8 mouse cellular contexts compared by ENCODE assay signal in the genomic region with DNA sequence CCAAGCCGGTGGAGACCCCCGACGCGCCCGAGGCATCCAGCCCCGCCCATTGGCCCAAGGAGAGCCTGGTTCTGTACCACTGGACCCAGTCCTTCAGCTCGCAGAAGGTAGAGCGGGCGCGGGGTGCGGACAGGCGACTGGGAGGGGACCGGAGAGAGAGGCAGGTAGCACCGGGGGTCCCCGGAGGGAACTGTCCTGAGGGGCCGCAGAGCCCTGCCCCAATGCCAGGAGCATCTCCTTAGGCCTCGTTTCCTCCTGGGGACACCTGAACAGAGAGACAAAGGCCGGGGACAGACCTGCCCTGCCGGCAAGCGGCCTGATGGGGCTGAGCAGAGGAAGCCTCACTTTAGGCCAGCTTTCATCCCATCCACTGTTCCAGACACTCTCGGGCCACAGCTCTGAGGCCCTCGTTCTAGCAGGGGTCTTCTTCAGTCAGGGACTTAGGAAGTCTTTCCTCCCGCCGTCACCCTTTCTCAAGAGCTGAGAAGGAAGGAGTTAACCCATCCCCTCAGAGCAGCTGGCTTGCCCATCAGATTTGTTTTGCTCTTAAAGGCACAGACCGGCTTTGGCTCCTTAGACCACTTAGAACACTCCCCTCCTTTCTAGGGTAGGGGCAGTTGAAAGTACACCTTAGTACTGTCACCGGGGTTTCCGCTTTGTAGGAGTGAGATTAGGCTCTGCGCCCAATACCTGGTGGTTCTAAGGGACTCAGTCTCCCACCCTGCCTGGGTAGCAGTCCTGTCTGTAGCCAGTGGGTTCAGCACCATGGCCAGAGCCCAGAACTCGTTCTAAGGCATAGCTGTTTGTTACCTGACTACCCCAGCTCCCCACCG. TPM values are rescaled to one million over a fixed set of nuclear protein-coding genes. Genes with fewer than 3 reads are reported as not detected.
DNase-seq lines count a peak whose midpoint lies in the region; ATAC-seq and TF ChIP-seq lines count a peak whose summit lies in the region.

No protein-coding gene starts in this region.

- H3K4me1 ChIP-seq in megakaryocyte, embryonic 14.5 days: peaks cover 17% of the 10 kb centered on the region
- peaks cover 13% of the 10 kb centered on the region for H3K4me1 ChIP-seq in forebrain, embryonic 14.5 days (ENCODE audit: control insufficient read depth, insufficient read depth, low read length)
- peaks cover 11% of the 10 kb centered on the region for H3K4me1 ChIP-seq in kidney, embryonic 15.5 days
- H3K4me1 ChIP-seq in midbrain, embryonic 11.5 days (ENCODE audit: control insufficient read depth, insufficient read depth, low read length): peaks cover 4% of the 10 kb centered on the region; the same call in 1 of the 2 replicates

- no peak for TF ChIP-seq POLR2A in brain, embryonic 14.5 days (IDR thresholded peaks at IDR 0.05; ENCODE audit: borderline replicate concordance, extremely low read depth, insufficient read depth, insufficient read length, poor library complexity, severe bottlenecking)

- peaks cover 67% of the 10 kb centered on the region for H3K27me3 ChIP-seq in megakaryocyte, embryonic 14.5 days (replicated peaks)
- no peaks in the 10 kb centered on the region for H3K27me3 ChIP-seq in forebrain, embryonic 14.5 days (replicated peaks; ENCODE audit: control insufficient read depth, insufficient read depth, low read length)
- H3K27me3 ChIP-seq in kidney, embryonic 15.5 days: peaks cover 30% of the 10 kb centered on the region
- no peaks in the 10 kb centered on the region for H3K27me3 ChIP-seq in midbrain, embryonic 11.5 days (ENCODE audit: control insufficient read depth, insufficient read depth, low read length)

- H3K9ac ChIP-seq in forebrain, embryonic 14.5 days (ENCODE audit: low read length): peak overlapping the region; percentile 91
- H3K9ac ChIP-seq in kidney, embryonic 15.5 days: no peak overlapping the region
- H3K9ac ChIP-seq in midbrain, embryonic 11.5 days (ENCODE audit: low read length): peak overlapping the region; percentile 83

- peak overlapping the region; percentile 78 for H3K27ac ChIP-seq in forebrain, embryonic 14.5 days (ENCODE audit: low read depth, low read length)
- H3K27ac ChIP-seq in kidney, embryonic 15.5 days: no peak overlapping the region
- H3K27ac ChIP-seq in midbrain, embryonic 11.5 days (ENCODE audit: low read depth, low read length): peak overlapping the region; percentile 51; the same call in 1 of the 2 replicates

- 2% methylated on average over 28 of the region's 30 CpGs for WGBS in forebrain, embryonic 14.5 days
- 1% methylated on average over 30 of the region's 30 CpGs for WGBS in kidney, embryonic 15.5 days
- 2% methylated on average over 28 of the region's 30 CpGs for WGBS in midbrain, embryonic 11.5 days

- no peaks in the 10 kb centered on the region for H3K36me3 ChIP-seq in megakaryocyte, embryonic 14.5 days (replicated peaks; ENCODE audit: low read length)
- H3K36me3 ChIP-seq in forebrain, embryonic 14.5 days (ENCODE audit: control insufficient read depth, insufficient read depth, low read length): no peaks in the 10 kb centered on the region
- no peaks in the 10 kb centered on the region for H3K36me3 ChIP-seq in kidney, embryonic 15.5 days
- H3K36me3 ChIP-seq in midbrain, embryonic 11.5 days (ENCODE audit: control insufficient read depth, insufficient read depth, low read length): no peaks in the 10 kb centered on the region

- DNase-seq in brain, embryonic 14.5 days (ENCODE audit: low read depth): peak; percentile 86
- peak; percentile 68 for DNase-seq in forebrain, embryonic 14.5 days (ENCODE audit: low spot score)
- peak; percentile 93 for DNase-seq in midbrain, embryonic 11.5 days (ENCODE audit: low spot score, missing footprints)
- DNase-seq in thymus, postnatal 14 days: peak; percentile 28
- DNase-seq in layer of hippocampus, adult 11-12 months (ENCODE audit: low spot score): no peak

- no peaks in the 10 kb centered on the region for H3K9me3 ChIP-seq in megakaryocyte, embryonic 14.5 days
- H3K9me3 ChIP-seq in forebrain, embryonic 14.5 days (replicated peaks; ENCODE audit: control insufficient read depth, low read length): no peaks in the 10 kb centered on the region
- H3K9me3 ChIP-seq in kidney, embryonic 15.5 days (replicated peaks): no peaks in the 10 kb centered on the region
- H3K9me3 ChIP-seq in midbrain, embryonic 11.5 days (ENCODE audit: control insufficient read depth, low read length): no peaks in the 10 kb centered on the region

- H3K4me3 ChIP-seq in megakaryocyte, embryonic 14.5 days (replicated peaks): peak overlapping the region; percentile 74
- H3K4me3 ChIP-seq in forebrain, embryonic 14.5 days (ENCODE audit: low read depth, low read length): peak overlapping the region; percentile 80
- H3K4me3 ChIP-seq in kidney, embryonic 15.5 days (replicated peaks): peak overlapping the region; percentile 38
- H3K4me3 ChIP-seq in midbrain, embryonic 11.5 days (ENCODE audit: low read depth, low read length): peak overlapping the region; percentile 55

- no peak for ATAC-seq in megakaryocyte, adult 5-6 weeks (ENCODE audit: poor library complexity, severe bottlenecking)
- peak; percentile 70 for ATAC-seq in forebrain, embryonic 14.5 days
- 0 out of 2 replicates have a peak, but pooled peaks have one; percentile 22 for ATAC-seq in kidney, embryonic 15.5 days (replicated peaks; ENCODE audit: low FRiP score)
- peak; percentile 67 for ATAC-seq in midbrain, embryonic 11.5 days (ENCODE audit: low FRiP score)

- H3K4me2 ChIP-seq in forebrain, embryonic 14.5 days (ENCODE audit: low read length): peak overlapping the region; percentile 65
- peak overlapping the region; percentile 61 for H3K4me2 ChIP-seq in kidney, embryonic 15.5 days
- H3K4me2 ChIP-seq in midbrain, embryonic 11.5 days: peak overlapping the region; percentile 81

- TF ChIP-seq CTCF in brain, embryonic 14.5 days (IDR thresholded peaks at IDR 0.05; ENCODE audit: borderline replicate concordance, extremely low read depth, insufficient read depth, insufficient read length): no peak

RNA-seq across cellular contexts. Expression of a gene that starts 0.6 kb away (rescaled TPM):
- polyA plus RNA-seq in megakaryocyte, embryonic 14.5 days (2012; ENCODE audit: insufficient read depth, low replicate concordance): 0.47 TPM in 1 of 2 replicates, not detected in the other
- total RNA-seq in megakaryocyte, adult 5-6 weeks (2015): not detected in 2 replicates
- not detected in 2 replicates for total RNA-seq in megakaryocyte, adult 5-6 weeks (2017)
- polyA plus RNA-seq in brain, embryonic 14.5 days (2012; rRNA removed): 142 and 170 TPM in 2 replicates
- polyA plus RNA-seq in forebrain, embryonic 14.5 days (2014; fragmentation: Nextera tagmentation; extraction: Ambion mirVana): 107 and 113 TPM in 2 replicates
- 1.2 and 2.8 TPM in 2 replicates for polyA plus RNA-seq in kidney, embryonic 15.5 days (2015; fragmentation: Nextera tagmentation; extraction: Ambion mirVana)
- polyA plus RNA-seq in midbrain, embryonic 11.5 days (2014; fragmentation: Nextera tagmentation; extraction: Ambion mirVana): 42.8 and 42.9 TPM in 2 replicates

RNA-seq across cellular contexts. Expression of a gene that starts 14.3 kb away (rescaled TPM):
- polyA plus RNA-seq in megakaryocyte, embryonic 14.5 days (2012; ENCODE audit: insufficient read depth, low replicate concordance): 2.4 and 3.5 TPM in 2 replicates
- total RNA-seq in megakaryocyte, adult 5-6 weeks (2015): 85.9 and 98.4 TPM in 2 replicates
- 93.7 and 107 TPM in 2 replicates for total RNA-seq in megakaryocyte, adult 5-6 weeks (2017)
- 24.4 and 30.5 TPM in 2 replicates for polyA plus RNA-seq in brain, embryonic 14.5 days (2012; rRNA removed)
- polyA plus RNA-seq in forebrain, embryonic 14.5 days (2014; fragmentation: Nextera tagmentation; extraction: Ambion mirVana): 83.6 and 90.3 TPM in 2 replicates
- polyA plus RNA-seq in kidney, embryonic 15.5 days (2015; fragmentation: Nextera tagmentation; extraction: Ambion mirVana): 87.0 and 87.3 TPM in 2 replicates
- polyA plus RNA-seq in midbrain, embryonic 11.5 days (2014; fragmentation: Nextera tagmentation; extraction: Ambion mirVana): 89.2 and 91.9 TPM in 2 replicates

RNA-seq across cellular contexts. Expression of a gene that starts 33.6 kb away (rescaled TPM):
- polyA plus RNA-seq in megakaryocyte, embryonic 14.5 days (2012; ENCODE audit: insufficient read depth, low replicate concordance): 0.68 and 1.1 TPM in 2 replicates
- 0.36 and 1.1 TPM in 2 replicates for total RNA-seq in megakaryocyte, adult 5-6 weeks (2015)
- total RNA-seq in megakaryocyte, adult 5-6 weeks (2017): 0.94 and 1.7 TPM in 2 replicates
- 5.3 and 9.8 TPM in 2 replicates for polyA plus RNA-seq in brain, embryonic 14.5 days (2012; rRNA removed)
- polyA plus RNA-seq in forebrain, embryonic 14.5 days (2014; fragmentation: Nextera tagmentation; extraction: Ambion mirVana): 8.6 and 10.4 TPM in 2 replicates
- polyA plus RNA-seq in kidney, embryonic 15.5 days (2015; fragmentation: Nextera tagmentation; extraction: Ambion mirVana): 9.8 TPM in 2 replicates
- polyA plus RNA-seq in midbrain, embryonic 11.5 days (2014; fragmentation: Nextera tagmentation; extraction: Ambion mirVana): 9.3 and 9.6 TPM in 2 replicates

RNA-seq across cellular contexts. Expression of a gene that starts 41.0 kb away (rescaled TPM):
- 0.13 and 1.0 TPM in 2 replicates for polyA plus RNA-seq in megakaryocyte, embryonic 14.5 days (2012; ENCODE audit: insufficient read depth, low replicate concordance)
- total RNA-seq in megakaryocyte, adult 5-6 weeks (2015): not detected in 2 replicates
- not detected in 2 replicates for total RNA-seq in megakaryocyte, adult 5-6 weeks (2017)
- 0.66 and 1.0 TPM in 2 replicates for polyA plus RNA-seq in brain, embryonic 14.5 days (2012; rRNA removed)
- 0.08 and 0.15 TPM in 2 replicates for polyA plus RNA-seq in forebrain, embryonic 14.5 days (2014; fragmentation: Nextera tagmentation; extraction: Ambion mirVana)
- polyA plus RNA-seq in kidney, embryonic 15.5 days (2015; fragmentation: Nextera tagmentation; extraction: Ambion mirVana): 2.5 and 4.2 TPM in 2 replicates
- polyA plus RNA-seq in midbrain, embryonic 11.5 days (2014; fragmentation: Nextera tagmentation; extraction: Ambion mirVana): 0.19 TPM in 2 replicates

RNA-seq across cellular contexts. Expression of a gene that starts 53.3 kb away (rescaled TPM):
- not detected in 2 replicates for polyA plus RNA-seq in megakaryocyte, embryonic 14.5 days (2012; ENCODE audit: insufficient read depth, low replicate concordance)
- not detected in 2 replicates for total RNA-seq in megakaryocyte, adult 5-6 weeks (2015)
- total RNA-seq in megakaryocyte, adult 5-6 weeks (2017): not detected in 2 replicates
- polyA plus RNA-seq in brain, embryonic 14.5 days (2012; rRNA removed): 0.13 TPM in 1 of 2 replicates, not detected in the other
- polyA plus RNA-seq in forebrain, embryonic 14.5 days (2014; fragmentation: Nextera tagmentation; extraction: Ambion mirVana): 0.40 TPM in 1 of 2 replicates, not detected in the other
- 31.2 and 34.9 TPM in 2 replicates for polyA plus RNA-seq in kidney, embryonic 15.5 days (2015; fragmentation: Nextera tagmentation; extraction: Ambion mirVana)
- not detected in 2 replicates for polyA plus RNA-seq in midbrain, embryonic 11.5 days (2014; fragmentation: Nextera tagmentation; extraction: Ambion mirVana)

Comparison
In these comparisons a context has a peak if more than half of its experiments do, and no peak if none do; other contexts are left out.
1. RNA of a gene that starts 0.6 kb away (polyA plus RNA-seq): 142 to 170 TPM in brain, embryonic 14.5 days, 107 to 113 TPM in forebrain, embryonic 14.5 days and 42.8 to 42.9 TPM in midbrain, embryonic 11.5 days; 1.2 to 2.8 TPM in kidney, embryonic 15.5 days and 0.47 TPM in megakaryocyte, embryonic 14.5 days; every median in the first group is over 10 times any median in the second.
2. Peak in every context shown above with its lines, with median percentiles within 50 percentile points of each other: H3K4me3 ChIP-seq and H3K4me2 ChIP-seq.